Mouse (Mus musculus): ENCODE measurements around the gene Hoxd1. TPM values are rescaled to one million over a fixed set of nuclear protein-coding genes. Genes with fewer than 3 reads are reported as not detected.

Hoxd1 gene
- polyA plus RNA-seq, 1 experiment from 2014 or later = 0.13 TPM

GRCm38 (mm10) chr2:74753175-74753523 lies 9.6 kb upstream of the Hoxd1 start:
- no peak overlapping the region for H3K9ac ChIP-seq
- peaks cover 18% of the 10 kb centered on the region for H3K4me1 ChIP-seq
- WGBS = 3% methylated on average over 25 of the region's 25 CpGs
- peaks cover 74% of the 10 kb centered on the region for H3K27me3 ChIP-seq (replicated peaks)
- H3K36me3 ChIP-seq = no peaks in the 10 kb centered on the region
- H3K9me3 ChIP-seq = no peaks in the 10 kb centered on the region
- no peak for ATAC-seq (ENCODE audit: insufficient read depth, low FRiP score, low read depth)
- peak overlapping the region; percentile 54 for H3K4me2 ChIP-seq
- H3K4me3 ChIP-seq (replicated peaks) = peak overlapping the region; percentile 22
- no peak overlapping the region for H3K27ac ChIP-seq

- Histone ChIP-seq H3K27ac (no peak overlapping the region), H3K4me3 (replicated peaks) (no peak overlapping the region), H3K9me3 (no peaks in the 10 kb centered on the region), H3K9ac (no peak overlapping the region), H3K4me1 (peaks cover 18% of the 10 kb centered on the region), H3K27me3 (replicated peaks) (peaks cover 75% of the 10 kb centered on the region), H3K36me3 (no peaks in the 10 kb centered on the region), H3K4me2 (no peak overlapping the region)
- WGBS = 34% methylated on average over 5 of the region's 5 CpGs
- no peak for ATAC-seq (ENCODE audit: insufficient read depth, low FRiP score, low read depth)
Observed at GRCm38 (mm10) chr2:74753711-74754110, 9.1 kb upstream of the Hoxd1 start.

- 4% methylated on average over 1 of the region's 1 CpGs for WGBS
- H3K9me3 ChIP-seq = no peaks in the 10 kb centered on the region
- H3K4me3 ChIP-seq (replicated peaks) = no peak overlapping the region
- no peak overlapping the region for H3K4me2 ChIP-seq
- peaks cover 63% of the 10 kb centered on the region for H3K27me3 ChIP-seq (replicated peaks)
- H3K36me3 ChIP-seq = no peaks in the 10 kb centered on the region
- ATAC-seq (ENCODE audit: insufficient read depth, low FRiP score, low read depth) = no peak
- H3K27ac ChIP-seq = no peak overlapping the region
- H3K9ac ChIP-seq = no peak overlapping the region
- peaks cover 16% of the 10 kb centered on the region for H3K4me1 ChIP-seq
Observed at GRCm38 (mm10) chr2:74760146-74760545, 2.6 kb upstream of the Hoxd1 start.

GRCm38 (mm10) chr2:74761941-74762340 lies 839 bp upstream of the Hoxd1 start:
- Histone ChIP-seq H3K9me3 (no peaks in the 10 kb centered on the region), H3K4me3 (replicated peaks) (no peak overlapping the region), H3K27ac (no peak overlapping the region), H3K27me3 (replicated peaks) (peaks cover 70% of the 10 kb centered on the region), H3K4me1 (peaks cover 16% of the 10 kb centered on the region), H3K4me2 (peak overlapping the region; percentile 97), H3K9ac (no peak overlapping the region), H3K36me3 (no peaks in the 10 kb centered on the region)
- no peak for ATAC-seq (ENCODE audit: insufficient read depth, low FRiP score, low read depth)
- WGBS = 2% methylated on average over 13 of the region's 13 CpGs

GRCm38 (mm10) chr2:74763245-74763735 lies 510 bp downstream of the Hoxd1 start:
- ATAC-seq (ENCODE audit: insufficient read depth, low FRiP score, low read depth) = no peak
- Histone ChIP-seq H3K27me3 (replicated peaks) (peaks cover 68% of the 10 kb centered on the region), H3K4me1 (peaks cover 16% of the 10 kb centered on the region), H3K4me2 (peak overlapping the region; percentile 97), H3K4me3 (replicated peaks) (peak overlapping the region; percentile 49), H3K27ac (no peak overlapping the region), H3K9ac (no peak overlapping the region), H3K9me3 (no peaks in the 10 kb centered on the region), H3K36me3 (no peaks in the 10 kb centered on the region)
- WGBS = 1% methylated on average over 48 of the region's 53 CpGs

- no peaks in the 10 kb centered on the region for H3K9me3 ChIP-seq
- 41% methylated on average over 10 of the region's 10 CpGs for WGBS
- H3K4me3 ChIP-seq (replicated peaks) = no peak overlapping the region
- no peak overlapping the region for H3K4me2 ChIP-seq
- peaks cover 68% of the 10 kb centered on the region for H3K27me3 ChIP-seq (replicated peaks)
- H3K4me1 ChIP-seq = peaks cover 16% of the 10 kb centered on the region
- H3K36me3 ChIP-seq = no peaks in the 10 kb centered on the region
- ATAC-seq (ENCODE audit: insufficient read depth, low FRiP score, low read depth) = no peak
- no peak overlapping the region for H3K27ac ChIP-seq
- no peak overlapping the region for H3K9ac ChIP-seq
Observed at GRCm38 (mm10) chr2:74763976-74764375, 1.2 kb downstream of the Hoxd1 start.

GRCm38 (mm10) chr2:74774359-74774758 lies 11.6 kb downstream of the Hoxd1 start:
- H3K27ac ChIP-seq = no peak overlapping the region
- H3K36me3 ChIP-seq = no peaks in the 10 kb centered on the region
- 84% methylated on average over 2 of the region's 2 CpGs for WGBS
- no peak for ATAC-seq (ENCODE audit: insufficient read depth, low FRiP score, low read depth)
- no peak overlapping the region for H3K4me2 ChIP-seq
- H3K4me3 ChIP-seq (replicated peaks) = no peak overlapping the region
- H3K9me3 ChIP-seq = no peaks in the 10 kb centered on the region
- H3K4me1 ChIP-seq = no peaks in the 10 kb centered on the region
- 0 out of 2 replicates have a peak, but pooled peaks cover 2% of the 10 kb centered on the region for H3K27me3 ChIP-seq (replicated peaks)
- no peak overlapping the region for H3K9ac ChIP-seq

- H3K9me3 ChIP-seq = no peaks in the 10 kb centered on the region
- 72% methylated on average over 13 of the region's 13 CpGs for WGBS
- no peaks in the 10 kb centered on the region for H3K36me3 ChIP-seq
- H3K4me1 ChIP-seq = no peaks in the 10 kb centered on the region
- no peak overlapping the region for H3K27ac ChIP-seq
- no peaks in the 10 kb centered on the region for H3K27me3 ChIP-seq (replicated peaks)
- H3K9ac ChIP-seq = no peak overlapping the region
- H3K4me2 ChIP-seq = no peak overlapping the region
- no peak overlapping the region for H3K4me3 ChIP-seq (replicated peaks)
- ATAC-seq (ENCODE audit: insufficient read depth, low FRiP score, low read depth) = no peak
Observed at GRCm38 (mm10) chr2:74777536-74778275, 14.9 kb downstream of the Hoxd1 start.

GRCm38 (mm10) chr2:74781386-74781785 lies 18.6 kb downstream of the Hoxd1 start:
- H3K4me1 ChIP-seq = no peaks in the 10 kb centered on the region
- H3K4me3 ChIP-seq (replicated peaks) = no peak overlapping the region
- H3K36me3 ChIP-seq = no peaks in the 10 kb centered on the region
- ATAC-seq (ENCODE audit: insufficient read depth, low FRiP score, low read depth) = no peak
- H3K27ac ChIP-seq = no peak overlapping the region
- H3K27me3 ChIP-seq (replicated peaks) = no peaks in the 10 kb centered on the region
- no peak overlapping the region for H3K9ac ChIP-seq
- 84% methylated on average over 5 of the region's 5 CpGs for WGBS
- H3K9me3 ChIP-seq = no peaks in the 10 kb centered on the region
- no peak overlapping the region for H3K4me2 ChIP-seq

GRCm38 (mm10) chr2:74795531-74795930 lies 32.8 kb downstream of the Hoxd1 start:
- H3K9ac ChIP-seq = no peak overlapping the region
- 33% methylated on average over 7 of the region's 7 CpGs for WGBS
- H3K4me1 ChIP-seq = no peaks in the 10 kb centered on the region
- no peaks in the 10 kb centered on the region for H3K36me3 ChIP-seq
- H3K27me3 ChIP-seq (replicated peaks) = no peaks in the 10 kb centered on the region
- no peak overlapping the region for H3K4me2 ChIP-seq
- H3K27ac ChIP-seq = no peak overlapping the region
- no peaks in the 10 kb centered on the region for H3K9me3 ChIP-seq
- no peak; the same call in 1 of the 2 replicates for ATAC-seq (ENCODE audit: insufficient read depth, low FRiP score, low read depth)
- no peak overlapping the region for H3K4me3 ChIP-seq (replicated peaks)

GRCm38 (mm10) chr2:74808431-74808830 lies 45.7 kb downstream of the Hoxd1 start:
- Histone ChIP-seq H3K27ac (no peak overlapping the region), H3K4me3 (replicated peaks) (no peak overlapping the region), H3K4me1 (no peaks in the 10 kb centered on the region), H3K36me3 (no peaks in the 10 kb centered on the region), H3K27me3 (replicated peaks) (no peaks in the 10 kb centered on the region), H3K9ac (no peak overlapping the region), H3K9me3 (no peaks in the 10 kb centered on the region), H3K4me2 (no peak overlapping the region)
- WGBS = 65% methylated on average over 5 of the region's 5 CpGs
- no peak for ATAC-seq (ENCODE audit: insufficient read depth, low FRiP score, low read depth)
